Mouse (Mus musculus) layer of hippocampus, adult 18-20 months (tissue): ENCODE measurements around the gene Ddx56. TPM values are rescaled to one million over a fixed set of nuclear protein-coding genes. Genes with fewer than 3 reads are reported as not detected.
A peak's percentile ranks its signal among the peaks of the same experiment; 100 is the strongest.

Source experiments
- DNase-seq, 2 experiments: peaks; one replicate each; pipeline ENCODE4 v3.0.0; 2022; ENCODE audit warnings: low spot score in 2 of 2
- long read RNA-seq: library from polyadenylated mRNA; stranded (forward); transcript quantifications from one replicate; pipeline ENCODE4 v2.0.0, GENCODE M21; 2021
- total RNA-seq, 2 experiments: library from RNA; stranded (reverse); gene quantifications; 2 replicates each; pipeline ENCODE4 v1.2.3; 2021

Gene Ddx56
- total RNA-seq: 10 to 100 TPM; 42.2 to 46.8 TPM
- long read RNA-seq, transcript Ddx56-201 (14 exons, 1,956 nt): major isoform, 59 of 78 reads
- long read RNA-seq, partial matches to known transcripts: 2 of 78 reads
- long read RNA-seq, other reads (novel, unspliced or antisense): 17 of 78 reads

GRCm38 (mm10) chr11:6267320-6268254 is at the start of gene Ddx56:
Gene Ddx56, minus strand, starts transcription at chr11:6267772.
- peak; percentile 89 to 96 for DNase-seq

DNA sequence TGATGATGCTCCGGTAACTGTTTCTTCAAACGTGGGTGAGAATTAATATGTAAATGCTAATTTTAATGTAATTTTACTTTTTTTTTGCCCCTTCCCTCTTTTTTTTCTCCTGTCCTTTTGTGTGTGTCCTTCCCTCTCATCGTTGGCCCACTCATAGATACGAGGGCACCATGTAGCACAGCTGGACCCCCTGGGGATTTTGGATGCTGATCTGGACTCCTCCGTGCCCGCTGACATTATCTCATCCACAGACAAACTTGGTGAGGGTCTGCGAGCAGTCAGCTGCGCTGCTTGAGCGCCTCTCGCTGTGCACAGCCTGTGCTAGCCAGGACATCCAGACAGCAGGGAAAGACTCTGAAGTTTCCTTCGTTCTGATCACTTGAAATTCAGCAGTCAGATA is 49.2 kb upstream of the Ddx56 start:
- DNase-seq: no peak

- DNase-seq: no peak
Observed at GRCm38 (mm10) chr11:6313874-6314406, 46.4 kb upstream of the Ddx56 start.

GRCm38 (mm10) chr11:6308181-6308580 is 40.6 kb upstream of the Ddx56 start:
- DNase-seq: no peak

DNA sequence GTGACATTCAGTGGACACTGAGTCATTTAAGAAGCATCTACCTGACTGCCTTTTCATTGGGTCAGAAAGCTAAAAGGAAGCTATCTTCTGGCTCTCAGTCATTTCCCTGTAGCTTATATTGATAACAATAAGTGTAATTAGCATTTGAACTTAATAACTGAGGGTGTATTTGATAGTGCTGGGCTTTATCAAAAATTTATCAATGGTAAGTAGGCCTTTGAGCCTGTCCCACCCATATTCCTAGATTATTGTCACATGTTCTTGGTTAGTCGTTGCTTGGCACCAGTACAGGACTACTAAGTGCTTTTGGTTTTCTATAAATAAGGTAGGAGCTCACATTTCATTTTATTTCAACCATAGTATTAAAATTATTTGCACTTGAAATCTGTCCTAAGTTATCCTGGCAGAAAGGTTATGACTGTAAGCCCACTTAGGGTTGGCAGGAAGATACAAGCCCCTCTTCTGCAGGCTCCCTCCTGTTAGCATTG is 38.4 kb upstream of the Ddx56 start:
- no peak for DNase-seq

GRCm38 (mm10) chr11:6302793-6303192 is 35.2 kb upstream of the Ddx56 start:
- no peak for DNase-seq

DNA sequence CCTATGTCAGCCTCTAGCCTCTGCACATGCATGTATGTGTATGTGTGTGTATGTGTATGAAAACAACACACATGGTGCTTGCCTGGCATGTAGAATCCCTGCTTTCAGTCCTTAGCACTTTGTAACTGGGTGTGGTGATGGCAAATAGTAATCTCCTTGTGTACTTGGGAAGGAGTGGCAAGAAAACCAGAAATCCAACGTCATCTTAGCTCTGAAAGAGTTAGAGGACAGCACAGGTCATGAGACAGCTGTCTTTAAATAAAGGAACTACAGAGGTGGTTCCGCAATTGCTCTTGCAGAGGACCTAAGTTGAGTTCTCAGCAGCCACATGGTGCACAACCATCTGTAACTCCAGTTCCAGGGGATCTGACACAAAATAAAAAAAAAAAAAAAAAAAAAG is 31.9 kb upstream of the Ddx56 start:
- DNase-seq: no peak

DNA sequence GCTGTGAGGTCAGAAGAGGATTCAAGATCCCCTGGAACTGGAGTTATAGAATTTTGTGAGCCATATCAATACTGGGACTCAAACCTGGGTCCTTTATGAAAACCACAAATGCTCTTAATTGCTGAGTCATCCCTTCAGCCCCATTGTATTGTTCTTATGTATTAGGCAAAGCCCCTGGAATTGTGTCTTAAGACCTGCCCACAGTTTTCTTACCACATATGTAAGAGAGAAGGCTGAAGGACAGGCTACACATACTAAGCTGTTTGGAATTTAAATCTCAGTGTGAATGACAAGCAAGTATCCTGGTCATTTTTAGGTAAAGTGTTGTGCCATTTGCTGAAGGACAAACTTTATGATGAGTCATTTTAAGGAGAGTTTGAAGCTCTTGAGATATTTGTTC is 28.5 kb upstream of the Ddx56 start:
- no peak for DNase-seq

- DNase-seq: no peak
Observed at GRCm38 (mm10) chr11:6294632-6295031, 27.1 kb upstream of the Ddx56 start.

DNA sequence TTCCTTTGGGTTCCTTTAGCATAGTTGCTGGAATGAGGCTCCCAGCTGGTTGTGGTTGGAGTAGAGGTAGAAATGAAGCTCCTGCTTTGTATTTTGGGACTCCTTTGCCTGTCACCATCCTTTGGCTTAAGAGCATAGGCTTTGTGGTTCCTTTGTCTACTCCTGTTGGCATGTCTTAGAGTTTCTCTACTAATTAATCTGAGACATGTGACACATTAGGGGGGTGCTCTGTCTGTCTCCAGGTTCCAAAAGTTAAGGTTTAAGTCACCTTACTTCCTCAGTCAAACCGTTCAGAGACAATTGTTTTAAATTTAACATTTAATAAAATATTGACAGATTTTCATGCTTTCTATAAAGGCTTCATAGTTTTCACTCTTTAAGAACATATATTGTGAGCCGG is 26.0 kb upstream of the Ddx56 start:
- no peak for DNase-seq

DNA sequence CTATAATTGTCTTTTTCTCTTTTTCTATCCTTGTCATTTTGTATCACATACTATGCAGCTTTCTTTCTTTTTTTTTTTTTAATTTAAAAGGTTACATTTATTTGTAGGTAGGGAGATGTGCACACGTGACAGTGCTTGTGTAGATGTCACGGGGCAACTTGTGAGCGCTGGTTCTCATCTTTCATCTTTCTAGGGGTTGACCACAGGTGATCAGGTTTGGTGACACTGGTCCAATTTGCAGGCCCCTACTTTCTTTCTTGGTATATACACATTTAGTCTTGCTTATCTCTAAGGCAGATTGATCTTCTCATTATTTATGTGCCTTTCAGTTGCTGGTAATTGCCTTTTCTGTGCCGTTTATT is 25.4 kb upstream of the Ddx56 start:
- no peak for DNase-seq

DNA sequence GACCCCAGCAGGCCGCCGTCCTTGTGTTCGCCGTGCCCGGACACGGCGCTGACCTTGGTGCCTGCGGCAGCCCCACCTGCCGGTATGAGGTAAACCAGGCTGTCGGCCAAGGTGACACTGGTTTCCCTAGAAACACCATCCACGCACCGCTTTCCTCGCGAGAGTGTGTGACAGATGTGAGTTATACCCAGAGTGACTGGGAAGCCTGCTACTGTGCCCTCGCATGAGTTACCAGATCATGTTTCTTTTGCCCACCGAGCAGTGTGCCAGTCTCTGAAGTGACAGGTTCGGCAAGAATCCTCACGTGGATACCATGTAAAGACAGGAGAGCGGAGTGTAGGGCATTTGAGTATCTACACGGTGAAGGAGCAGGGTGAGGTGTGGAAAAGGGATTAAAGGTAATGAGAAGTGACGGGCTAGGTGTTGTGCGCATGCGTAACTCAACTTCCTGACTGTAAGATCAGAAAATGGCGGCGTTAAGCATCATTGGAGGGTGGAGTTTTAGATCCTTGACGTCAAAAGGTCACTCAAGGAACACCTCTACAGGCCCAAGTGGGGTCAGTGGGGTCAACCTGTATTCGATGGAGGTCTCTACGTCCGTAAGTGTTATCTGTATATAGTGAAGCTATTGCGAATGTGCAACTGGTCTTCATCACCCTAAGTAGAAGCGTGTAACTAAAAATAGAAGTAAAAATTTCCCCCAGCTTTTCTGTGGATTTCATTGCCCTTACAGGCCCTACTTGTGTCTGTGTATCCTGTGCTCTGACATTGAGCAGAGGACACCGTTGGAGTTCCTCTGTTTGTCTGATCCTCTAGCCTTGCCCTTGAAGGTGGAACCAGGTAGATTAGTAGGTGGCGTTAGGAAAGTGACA is 24.8 kb upstream of the Ddx56 start:
- peak; percentile 55 to 79 for DNase-seq

DNA sequence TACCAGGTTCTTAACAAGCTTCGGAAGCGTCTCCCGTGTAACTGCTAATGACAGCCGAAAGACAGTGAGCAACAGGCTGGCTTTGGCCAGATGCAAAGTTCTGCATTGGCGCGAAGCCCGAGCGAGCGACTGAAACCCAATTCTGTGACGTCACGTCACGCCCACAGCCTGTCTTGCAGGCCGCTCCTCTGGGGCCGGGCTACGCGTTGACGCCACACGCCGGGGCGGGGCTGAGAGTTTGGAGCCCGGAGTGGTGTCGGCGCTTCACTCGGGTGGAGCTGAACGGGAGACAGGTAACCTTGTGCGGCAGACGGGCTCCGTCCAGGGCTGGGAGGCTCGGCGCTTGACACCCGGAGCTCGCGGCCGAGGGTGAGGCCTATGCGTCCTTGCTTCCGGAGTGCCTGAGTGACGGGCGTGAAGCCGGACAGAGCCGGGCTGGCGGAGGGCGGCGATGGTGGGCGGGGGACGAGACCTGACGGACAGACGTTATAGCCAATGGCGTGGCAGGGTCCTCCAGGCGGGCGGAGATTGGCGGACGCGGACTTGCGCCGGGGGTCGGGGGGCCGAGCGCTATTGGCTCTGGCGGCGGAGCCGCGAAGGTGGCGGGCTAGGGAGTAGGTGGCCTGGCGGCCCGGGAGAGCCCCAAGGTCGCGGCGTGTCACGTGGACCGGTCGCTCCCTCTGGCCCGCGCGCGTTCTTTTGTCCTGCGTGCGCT is 24.0 kb upstream of the Ddx56 start, which contains the start of gene Ogdh:
Gene Ogdh, plus strand, starts transcription at position 233 of the 715 bp plus-strand sequence.
- peak; percentile 98 for DNase-seq

GRCm38 (mm10) chr11:6290883-6291282 is 23.3 kb upstream of the Ddx56 start:
- DNase-seq: no peak

GRCm38 (mm10) chr11:6290138-6290537 is 22.6 kb upstream of the Ddx56 start:
- DNase-seq: no peak

- DNase-seq: no peak
Observed at GRCm38 (mm10) chr11:6282940-6283339, 15.4 kb upstream of the Ddx56 start.

DNA sequence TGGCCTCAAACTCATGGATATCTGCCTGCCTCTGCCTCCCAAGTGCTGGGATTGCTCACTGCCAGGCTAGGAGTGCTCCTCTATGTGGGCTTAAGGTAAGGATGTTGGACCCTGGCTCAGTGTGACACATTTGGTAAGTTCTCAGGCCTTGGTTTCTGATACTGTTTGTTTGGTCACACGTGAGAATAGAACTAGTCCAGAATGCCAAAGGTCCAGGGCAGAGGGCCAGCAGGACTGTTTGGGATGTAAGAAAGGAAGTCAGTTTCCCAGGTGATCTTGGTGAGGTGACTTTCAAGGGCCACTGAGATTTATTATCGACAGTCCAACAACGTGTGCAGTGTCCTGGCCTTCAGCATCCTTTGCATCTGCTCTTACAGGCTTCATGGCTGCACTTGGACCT is 8.9 kb upstream of the Ddx56 start:
- DNase-seq: no peak

DNA sequence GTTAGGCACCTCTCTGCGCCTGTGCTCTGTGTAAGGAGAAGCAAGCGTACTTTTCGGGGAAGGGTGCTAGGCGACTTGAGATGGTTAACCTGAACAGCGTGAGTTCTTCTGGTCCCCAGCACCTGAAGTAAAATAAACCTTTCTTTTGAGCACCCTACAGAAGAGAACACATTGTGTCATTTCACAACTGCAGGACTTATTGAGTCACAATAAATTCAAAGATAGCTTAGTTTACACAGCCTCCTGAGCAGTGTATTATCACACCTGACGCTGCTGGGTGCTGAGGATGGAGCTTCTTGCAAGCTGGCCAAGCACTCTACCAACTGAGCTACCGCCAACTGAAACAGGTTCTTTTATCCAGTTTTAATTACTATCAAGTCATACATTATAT is 7.5 kb upstream of the Ddx56 start:
- DNase-seq: no peak

DNA sequence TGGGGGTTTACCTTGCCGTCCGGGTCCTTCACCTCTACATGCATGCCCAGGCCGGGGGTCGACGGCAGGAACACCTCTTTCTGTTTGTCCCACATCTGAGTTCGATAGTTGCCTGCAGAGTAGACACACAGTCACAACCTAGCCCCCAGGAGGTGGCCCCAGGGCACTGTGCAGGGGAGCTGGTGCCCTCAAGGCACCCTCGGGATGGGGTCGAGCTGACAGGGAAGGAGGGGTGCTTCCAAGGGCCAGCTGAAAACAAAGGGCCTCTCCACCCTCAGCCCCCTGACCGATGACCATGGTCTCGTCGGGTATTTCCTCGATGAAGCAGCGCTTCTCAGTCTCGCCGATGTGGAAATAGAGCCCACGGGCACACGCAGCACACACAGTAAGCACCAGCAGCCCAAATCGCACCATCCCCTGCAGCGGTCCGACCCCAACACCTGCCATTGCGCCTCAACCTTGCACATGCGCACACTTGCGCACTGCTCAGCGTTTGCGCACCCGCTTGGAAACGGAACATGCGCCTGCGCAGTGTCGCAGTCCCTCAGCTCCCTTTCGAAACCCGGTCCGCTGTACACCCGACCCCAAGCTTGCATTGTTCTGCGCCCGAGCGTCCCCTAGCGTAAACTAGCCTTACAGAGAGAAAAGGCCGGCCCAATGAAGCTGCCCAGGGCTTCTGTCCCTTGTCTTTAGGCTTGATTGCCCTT is 7.0 kb upstream of the Ddx56 start, which contains the start of gene Tmed4:
Gene Tmed4, minus strand, starts transcription at position 484 of the 707 bp plus-strand sequence.
- peak; percentile 96 to 98 for DNase-seq

GRCm38 (mm10) chr11:6273607-6274006 is 6.0 kb upstream of the Ddx56 start:
- no peak for DNase-seq
